Mouse (Mus musculus) small intestine, adult 2 months (tissue): Measurements from ENCODE around the gene Arhgap24.

Experiments used
- CTCF ChIP-seq: fragments of 200-500 bp; IDR thresholded peaks from 2 replicates; pipeline ENCODE4 v1.5.1; 2012; ENCODE audit warnings: low read depth, mild to moderate bottlenecking, control low read depth, inconsistent platforms, low read length, moderate library complexity, mixed read lengths; ENCODE audit not compliant: insufficient replicate concordance, insufficient read length; ENCODE audit errors: extremely low read depth
- POLR2A ChIP-seq: fragments of 200-500 bp; IDR thresholded peaks from 2 replicates; pipeline ENCODE4 v1.6.1; 2012; ENCODE audit warnings: low read depth, mild to moderate bottlenecking, control low read depth, inconsistent platforms, low read length, moderate library complexity

DNA sequence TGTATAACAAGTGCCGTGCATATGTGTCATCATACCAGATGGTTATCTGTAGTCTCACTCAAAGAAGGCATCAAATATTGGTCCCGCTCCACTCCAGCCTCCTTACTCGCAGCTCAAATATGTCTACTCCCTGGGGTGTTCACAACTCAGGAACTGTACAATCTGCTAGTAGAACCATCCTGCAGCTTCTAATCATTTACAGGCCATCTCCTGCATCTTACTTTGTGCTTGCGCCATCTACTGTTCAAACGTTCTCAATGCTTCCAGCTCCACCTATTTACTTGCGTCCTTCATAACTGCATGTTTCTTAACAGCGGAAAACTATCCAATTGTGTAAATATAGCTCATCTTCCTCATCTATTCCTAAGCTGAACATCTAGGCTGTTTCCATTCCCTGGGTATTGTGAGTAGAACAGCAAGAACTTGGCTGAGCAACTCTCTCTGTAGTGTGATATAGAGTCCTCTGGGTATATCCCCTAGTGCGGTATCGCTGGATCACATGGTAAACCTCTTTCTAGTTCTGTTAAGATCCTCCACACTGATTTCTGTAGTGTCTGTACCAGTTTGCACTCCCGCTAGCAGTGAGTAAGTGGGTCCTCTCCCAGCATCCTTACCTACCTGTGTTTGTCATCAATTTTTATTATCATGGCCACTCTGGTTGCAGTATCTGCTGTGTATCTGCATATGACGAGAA lies 393.6 kb downstream of the Arhgap24 start:
- no peak for TF ChIP-seq CTCF
- no peak for TF ChIP-seq POLR2A
